Mouse (Mus musculus) MEL (cell line): ENCODE measurements around the gene 2310039H08Rik.

Experiments used
- CHD2 ChIP-seq: IDR thresholded peaks from 2 replicates; pipeline ENCODE4 v1.6.1; 2011; ENCODE audit warnings: low read length, improper control_type of control experiment
- CTCF ChIP-seq, 3 experiments: IDR thresholded peaks in 2 of 3; conservative IDR thresholded peaks in 1 of 3; 2 replicates each; pipeline ENCODE4 v1.5.1; 2011 to 2012; ENCODE audit warnings: low read length in 3 of 3, low read depth in 2 of 3, mild to moderate bottlenecking in 2 of 3, improper control_type of control experiment in 1 of 3, inconsistent platforms in 1 of 3, mixed read lengths in 1 of 3, moderate library complexity in 1 of 3; ENCODE audit not compliant: control insufficient read depth in 1 of 3, insufficient read depth in 1 of 3, poor library complexity in 1 of 3, severe bottlenecking in 1 of 3
- KAT2A ChIP-seq: conservative IDR thresholded peaks from 2 replicates; pipeline ENCODE4 v1.6.1; 2012; ENCODE audit warnings: low read depth, low read length, improper control_type of control experiment, inconsistent platforms
- NRF1 ChIP-seq: IDR thresholded peaks from 2 replicates; pipeline ENCODE4 v1.6.1; 2014; ENCODE audit warnings: low read depth, mild to moderate bottlenecking, inconsistent platforms, low read length, improper control_type of control experiment, moderate library complexity; ENCODE audit not compliant: poor library complexity, insufficient read depth, severe bottlenecking
- POLR2A ChIP-seq, 2 experiments: IDR thresholded peaks; 2 replicates each; pipeline ENCODE4 v1.6.1; 2011 to 2012; ENCODE audit warnings: low read length in 2 of 2, mild to moderate bottlenecking in 2 of 2, control low read depth in 1 of 2, improper control_type of control experiment in 1 of 2, low read depth in 1 of 2, moderate library complexity in 1 of 2; ENCODE audit not compliant: control insufficient read depth in 1 of 2, insufficient read depth in 1 of 2, poor library complexity in 1 of 2
- RAD21 ChIP-seq: IDR thresholded peaks from 2 replicates; pipeline ENCODE4 v1.6.1; 2011; ENCODE audit warnings: mild to moderate bottlenecking, low read depth, low read length, improper control_type of control experiment
- TCF12 ChIP-seq: IDR thresholded peaks from 2 replicates; pipeline ENCODE4 v1.6.1; 2014; ENCODE audit warnings: low read depth, mild to moderate bottlenecking, inconsistent platforms, low read length, improper control_type of control experiment, moderate library complexity

- no peak for TF ChIP-seq POLR2A (IDR thresholded peaks at IDR 0.05; ENCODE audit: control insufficient read depth in 1 of 2, insufficient read depth in 1 of 2, low read depth in 1 of 2, low read length in 2 of 2, poor library complexity in 1 of 2)
- TF ChIP-seq NRF1 = no peak
- TF ChIP-seq KAT2A = no peak
- TF ChIP-seq RAD21 = no peak
- no peak for TF ChIP-seq CTCF (IDR thresholded peaks at IDR 0.05 in 2 of 3, conservative IDR thresholded peaks at IDR 0.05 in 1 of 3; ENCODE audit: control insufficient read depth in 1 of 3, insufficient read depth in 1 of 3, low read depth in 2 of 3, low read length in 3 of 3, poor library complexity in 1 of 3, severe bottlenecking in 1 of 3)
- TF ChIP-seq CHD2 = no peak
- no peak for TF ChIP-seq TCF12
Measured at GRCm38 (mm10) chr17:46816306-46816705, 43.9 kb downstream of the 2310039H08Rik start.
